Mouse (Mus musculus) cerebellum, postnatal 25 days (tissue): ENCODE measurements around the gene Bpifa5.

Experiments used
- DNase-seq, 2 experiments: peaks; one replicate each; pipeline ENCODE4 v3.0.0; 2021; ENCODE audit warnings: mixed read lengths in 2 of 2

The Bpifa5 gene

GRCm38 (mm10) chr2:154209112-154209511 lies 46.7 kb downstream of the Bpifa5 start:
- no peak for DNase-seq

GRCm38 (mm10) chr2:154211121-154211520 lies 48.7 kb downstream of the Bpifa5 start:
- DNase-seq, result no peak

DNA sequence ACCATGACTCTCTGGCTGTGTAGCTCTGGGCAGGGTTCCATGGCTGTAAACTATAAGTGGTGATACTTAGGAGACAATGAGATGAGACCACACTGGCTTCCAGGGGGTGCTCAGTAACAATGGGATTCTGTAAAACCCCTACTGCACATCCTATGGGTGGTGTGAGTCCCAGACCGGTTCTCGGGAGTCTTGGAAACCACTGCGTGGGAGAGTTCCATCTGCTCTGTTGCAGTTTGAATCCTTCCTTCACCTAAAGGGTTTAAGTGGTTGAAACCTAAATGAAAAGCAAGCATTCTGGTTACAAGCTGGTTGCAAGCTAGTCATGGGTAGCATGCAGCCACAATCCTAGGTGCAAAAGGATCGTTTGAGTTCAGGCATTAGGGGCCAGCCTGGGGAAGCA lies 49.5 kb downstream of the Bpifa5 start:
- DNase-seq, result no peak

GRCm38 (mm10) chr2:154215191-154215590 lies 52.8 kb downstream of the Bpifa5 start:
- peak; percentile 78 to 89 for DNase-seq
